16 mouse cellular contexts compared by ENCODE assay signal in genomic region chr4:63055216-63055745, GRCm38 (mm10).
DNase-seq lines count a peak whose midpoint lies in the region; ATAC-seq and TF ChIP-seq lines count a peak whose summit lies in the region.
"Had no signal": no experiment of that assay in that cellular context is flagged by ENCODE, and none has a peak within 500 bp of the region (broad histone marks: within the 10 kb centered on the region; RNA-seq: fewer than 3 reads in every experiment).

No protein-coding gene starts in this region.

- 71% methylated on average over 10 of the region's 10 CpGs for WGBS in kidney, embryonic 16.5 days
- WGBS in limb, embryonic 13.5 days, result 46% methylated on average over 10 of the region's 10 CpGs
- WGBS in intestine, embryonic 15.5 days, result 77% methylated on average over 10 of the region's 10 CpGs
- 77% methylated on average over 10 of the region's 10 CpGs for WGBS in lung, adult 2 months

- peaks cover 87% of the 10 kb centered on the region for H3K4me1 ChIP-seq in kidney, embryonic 16.5 days (ENCODE audit: insufficient read depth, low read length)
- H3K4me1 ChIP-seq in limb, embryonic 13.5 days, result peaks cover 93% of the 10 kb centered on the region
- H3K4me1 ChIP-seq in intestine, embryonic 15.5 days (replicated peaks), result peaks cover 36% of the 10 kb centered on the region
- peaks cover 3% of the 10 kb centered on the region for H3K4me1 ChIP-seq in lung, adult 2 months (ENCODE audit: control insufficient read depth, insufficient read depth, low read length)

- no peaks in the 10 kb centered on the region for H3K36me3 ChIP-seq in kidney, embryonic 16.5 days (ENCODE audit: insufficient read depth, low read length)
- H3K36me3 ChIP-seq in limb, embryonic 13.5 days, result peaks cover 6% of the 10 kb centered on the region; the same call in 1 of the 2 replicates
- no peaks in the 10 kb centered on the region for H3K36me3 ChIP-seq in intestine, embryonic 15.5 days
- H3K36me3 ChIP-seq: liver, embryonic 12.5 days had no signal

- TF ChIP-seq POLR2A in lung, adult 2 months (IDR thresholded peaks at IDR 0.05; ENCODE audit: borderline replicate concordance, extremely low read depth, low read depth, low read length), result no peak

- H3K4me3 ChIP-seq in kidney, embryonic 16.5 days (ENCODE audit: low read length), result no peak overlapping the region
- no peak overlapping the region for H3K4me3 ChIP-seq in limb, embryonic 13.5 days
- H3K4me3 ChIP-seq in intestine, embryonic 15.5 days (replicated peaks), result no peak overlapping the region
- H3K4me3 ChIP-seq in lung, adult 2 months (replicated peaks; ENCODE audit: extremely low read depth, low read depth, low read length), result no peak overlapping the region
- H3K4me3 ChIP-seq: erythroblast, embryonic 14.5 days; liver, embryonic 12.5 days had no signal

- no peak overlapping the region for H3K9ac ChIP-seq in kidney, embryonic 16.5 days (replicated peaks; ENCODE audit: low read length)
- H3K9ac ChIP-seq in limb, embryonic 13.5 days, result no peak overlapping the region
- H3K9ac ChIP-seq in intestine, embryonic 15.5 days, result no peak overlapping the region
- H3K9ac ChIP-seq: forebrain, postnatal 0 days; liver, embryonic 12.5 days had no signal

- peak; percentile 35 for DNase-seq in kidney, adult 11 months
- DNase-seq in kidney, adult 9 months, result no peak
- DNase-seq in ovary, adult 18-20 months (ENCODE audit: low spot score), result peak; percentile 0
- DNase-seq in ovary, postnatal 36 days (ENCODE audit: low spot score), result no peak
- DNase-seq in lung, adult 2 months, result no peak
- DNase-seq: forebrain, postnatal 0 days; gastrocnemius, postnatal 10 days; heart, postnatal 36 days; right cerebral cortex, postnatal 14 days; thymus, adult 18-20 months had no signal

- TF ChIP-seq CTCF in lung, adult 2 months (IDR thresholded peaks at IDR 0.05; ENCODE audit: insufficient read depth, low read length), result no peak

- ATAC-seq in kidney, embryonic 16.5 days (ENCODE audit: low FRiP score, low TSS enrichment), result no peak
- ATAC-seq in limb, embryonic 13.5 days (ENCODE audit: low FRiP score, low read depth), result no peak; the same call in 1 of the 2 replicates
- no peak for ATAC-seq in intestine, embryonic 15.5 days
- ATAC-seq: forebrain, postnatal 0 days; liver, embryonic 12.5 days had no signal

- no peaks in the 10 kb centered on the region for H3K27me3 ChIP-seq in kidney, embryonic 16.5 days (ENCODE audit: insufficient read depth, low read length)
- no peaks in the 10 kb centered on the region for H3K27me3 ChIP-seq in limb, embryonic 13.5 days
- no peaks in the 10 kb centered on the region for H3K27me3 ChIP-seq in intestine, embryonic 15.5 days (replicated peaks)
- H3K27me3 ChIP-seq: liver, embryonic 12.5 days had no signal

- no peak overlapping the region for H3K4me2 ChIP-seq in kidney, embryonic 16.5 days (replicated peaks; ENCODE audit: low read depth, low read length)
- no peak overlapping the region for H3K4me2 ChIP-seq in limb, embryonic 13.5 days (replicated peaks)
- no peak overlapping the region for H3K4me2 ChIP-seq in intestine, embryonic 15.5 days (replicated peaks)
- H3K4me2 ChIP-seq: liver, embryonic 12.5 days had no signal

- no peaks in the 10 kb centered on the region for H3K9me3 ChIP-seq in kidney, embryonic 16.5 days (ENCODE audit: low read length)
- H3K9me3 ChIP-seq in limb, embryonic 13.5 days, result no peaks in the 10 kb centered on the region
- no peaks in the 10 kb centered on the region for H3K9me3 ChIP-seq in intestine, embryonic 15.5 days
- H3K9me3 ChIP-seq: liver, embryonic 12.5 days had no signal

- peak overlapping the region; percentile 95 for H3K27ac ChIP-seq in kidney, embryonic 16.5 days (ENCODE audit: low read length)
- H3K27ac ChIP-seq in limb, embryonic 13.5 days, result peak overlapping the region; percentile 78; the same call in 1 of the 2 replicates
- H3K27ac ChIP-seq in intestine, embryonic 15.5 days, result no peak overlapping the region
- H3K27ac ChIP-seq: liver, embryonic 12.5 days; macrophage had no signal

Comparison
In these comparisons a context has a peak if more than half of its experiments do, and no peak if none do; other contexts are left out.
1. DNase-seq: peak in kidney, adult 11 months (single experiment) and ovary, adult 18-20 months (single experiment); none in kidney, adult 9 months (single experiment), ovary, postnatal 36 days (single experiment) and lung, adult 2 months (single experiment).